In the genomic region with DNA sequence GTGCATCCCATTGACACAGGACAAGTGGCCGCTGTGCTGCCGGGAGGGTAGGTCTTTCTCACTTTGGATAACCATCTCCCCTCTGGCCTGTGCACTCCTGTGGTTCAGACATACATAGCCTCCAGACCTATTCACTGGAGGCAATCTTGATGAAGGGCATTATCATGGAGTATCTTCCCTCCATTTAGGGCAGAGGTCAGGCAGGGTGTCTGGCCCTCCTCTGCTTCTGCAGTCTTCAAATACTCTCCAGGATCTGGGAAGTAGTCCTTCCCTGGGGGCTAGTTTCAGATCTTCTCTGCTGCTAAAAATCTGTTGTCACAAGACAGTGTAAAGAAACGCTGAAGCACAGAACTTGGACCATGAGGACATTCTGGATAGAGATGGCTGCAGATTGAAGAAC, we compare ENCODE assay signal across 20 mouse cellular contexts. TPM values are rescaled to one million over a fixed set of nuclear protein-coding genes. Genes with fewer than 3 reads are reported as not detected.
DNase-seq lines count a peak whose midpoint lies in the region; ATAC-seq and TF ChIP-seq lines count a peak whose summit lies in the region.
"Had no signal": no experiment of that assay in that cellular context is flagged by ENCODE, and none has a peak within 500 bp of the region (broad histone marks: within the 10 kb centered on the region; RNA-seq: fewer than 3 reads in every experiment).

No protein-coding gene starts in this region.

- H3K27me3 ChIP-seq in heart, embryonic 11.5 days (ENCODE audit: control insufficient read depth, insufficient read depth, low read length) = no peaks in the 10 kb centered on the region
- no peaks in the 10 kb centered on the region for H3K27me3 ChIP-seq in liver, adult 2 months (ENCODE audit: control insufficient read depth, insufficient read depth, low read length)
- H3K27me3 ChIP-seq in heart, embryonic 14.5 days (ENCODE audit: control insufficient read depth, insufficient read depth, low read length) = no peaks in the 10 kb centered on the region
- no peaks in the 10 kb centered on the region for H3K27me3 ChIP-seq in midbrain, embryonic 13.5 days
- H3K27me3 ChIP-seq: embryonic facial prominence, embryonic 13.5 days; hindbrain, embryonic 13.5 days; limb, embryonic 15.5 days; neural tube, embryonic 15.5 days; Patski had no signal

- H3K4me2 ChIP-seq in heart, embryonic 11.5 days = no peak overlapping the region
- no peak overlapping the region for H3K4me2 ChIP-seq in heart, embryonic 14.5 days (ENCODE audit: low read length)
- H3K4me2 ChIP-seq in midbrain, embryonic 13.5 days (replicated peaks) = no peak overlapping the region
- H3K4me2 ChIP-seq: embryonic facial prominence, embryonic 13.5 days; hindbrain, embryonic 13.5 days; limb, embryonic 15.5 days; neural tube, embryonic 15.5 days had no signal

- H3K9me3 ChIP-seq in heart, embryonic 11.5 days (replicated peaks; ENCODE audit: control insufficient read depth, low read length) = no peaks in the 10 kb centered on the region
- H3K9me3 ChIP-seq in heart, embryonic 14.5 days (ENCODE audit: control insufficient read depth, low read length) = no peaks in the 10 kb centered on the region
- no peaks in the 10 kb centered on the region for H3K9me3 ChIP-seq in midbrain, embryonic 13.5 days
- H3K9me3 ChIP-seq: embryonic facial prominence, embryonic 13.5 days; hindbrain, embryonic 13.5 days; limb, embryonic 15.5 days; neural tube, embryonic 15.5 days had no signal

- H3K27ac ChIP-seq in heart, embryonic 11.5 days (ENCODE audit: low read depth, low read length) = peak overlapping the region; percentile 96
- peak overlapping the region; percentile 22 for H3K27ac ChIP-seq in liver, adult 2 months (replicated peaks; ENCODE audit: insufficient read depth, low read depth, low read length)
- H3K27ac ChIP-seq in bone marrow macrophage, adult 2 months (ENCODE audit: insufficient read depth, low read depth, low read length) = peak overlapping the region; percentile 68
- peak overlapping the region; percentile 88 to 97 for H3K27ac ChIP-seq in heart, embryonic 14.5 days (replicated peaks in 1 of 2; ENCODE audit: control insufficient read depth in 1 of 2, insufficient read depth in 1 of 2, low read depth in 2 of 2, low read length in 2 of 2)
- no peak overlapping the region for H3K27ac ChIP-seq in midbrain, embryonic 13.5 days
- H3K27ac ChIP-seq: embryonic facial prominence, embryonic 13.5 days; hindbrain, embryonic 13.5 days; limb, embryonic 15.5 days; macrophage; neural tube, embryonic 15.5 days had no signal

- ATAC-seq in heart, embryonic 11.5 days (replicated peaks; ENCODE audit: insufficient number of reproducible peaks, low FRiP score, low TSS enrichment) = no peak
- no peak for ATAC-seq in heart, embryonic 14.5 days (ENCODE audit: insufficient number of reproducible peaks, insufficient read depth, low FRiP score, low read depth)
- ATAC-seq in midbrain, embryonic 13.5 days = no peak
- ATAC-seq: Patski had no signal

- 62% methylated on average over 3 of the region's 3 CpGs for WGBS in heart, embryonic 11.5 days (ENCODE audit: insufficient replicate concordance)
- 74% methylated on average over 3 of the region's 3 CpGs for WGBS in liver, adult 2 months
- 69% methylated on average over 3 of the region's 3 CpGs for WGBS in heart, embryonic 14.5 days
- 92% methylated on average over 3 of the region's 3 CpGs for WGBS in midbrain, embryonic 13.5 days

- no peak overlapping the region for H3K9ac ChIP-seq in heart, embryonic 11.5 days (ENCODE audit: low read depth, low read length)
- no peak overlapping the region for H3K9ac ChIP-seq in liver, adult 2 months (ENCODE audit: low read depth, low read length)
- no peak overlapping the region for H3K9ac ChIP-seq in heart, embryonic 14.5 days (ENCODE audit: low read length)
- no peak overlapping the region for H3K9ac ChIP-seq in midbrain, embryonic 13.5 days (replicated peaks)
- H3K9ac ChIP-seq: embryonic facial prominence, embryonic 13.5 days; hindbrain, embryonic 13.5 days; limb, embryonic 15.5 days; neural tube, embryonic 15.5 days had no signal

- TF ChIP-seq POLR2A in liver, adult 2 months (IDR thresholded peaks at IDR 0.05; ENCODE audit: extremely low read depth, insufficient read depth, low read length) = no peak
- TF ChIP-seq POLR2A in bone marrow macrophage, adult 2 months (IDR thresholded peaks at IDR 0.05; ENCODE audit: borderline replicate concordance, low read depth, low read length) = no peak

- H3K79me2 ChIP-seq in liver, adult 2 months (ENCODE audit: control insufficient read depth, insufficient read depth, low read length) = no peaks in the 10 kb centered on the region

- DNase-seq in heart, postnatal 36 days = no peak
- no peak for DNase-seq in liver, adult 2 months (ENCODE audit: extremely low read depth, low read depth, low spot score)
- no peak for DNase-seq in liver
- DNase-seq in left cerebral cortex, postnatal 14 days (ENCODE audit: low spot score in 2 of 2) = no peak
- DNase-seq: adrenal gland, postnatal 25 days; cerebellum, adult 9-10 months; gastrocnemius, postnatal 36 days; midbrain, embryonic 14.5 days; thymus, postnatal 25 days had no signal

- no peaks in the 10 kb centered on the region for H3K36me3 ChIP-seq in heart, embryonic 11.5 days (ENCODE audit: control insufficient read depth, insufficient read depth, low read length)
- H3K36me3 ChIP-seq in liver, adult 2 months (ENCODE audit: control insufficient read depth, insufficient read depth, low read length) = no peaks in the 10 kb centered on the region
- H3K36me3 ChIP-seq in heart, embryonic 14.5 days (ENCODE audit: control insufficient read depth, insufficient read depth, low read length) = no peaks in the 10 kb centered on the region
- H3K36me3 ChIP-seq in midbrain, embryonic 13.5 days = no peaks in the 10 kb centered on the region
- H3K36me3 ChIP-seq: embryonic facial prominence, embryonic 13.5 days; hindbrain, embryonic 13.5 days; limb, embryonic 15.5 days; neural tube, embryonic 15.5 days had no signal

- peaks cover 79% of the 10 kb centered on the region for H3K4me1 ChIP-seq in heart, embryonic 11.5 days (ENCODE audit: control insufficient read depth, insufficient read depth, low read length)
- peaks cover 8% of the 10 kb centered on the region for H3K4me1 ChIP-seq in liver, adult 2 months (ENCODE audit: control insufficient read depth, insufficient read depth, low read length)
- H3K4me1 ChIP-seq in bone marrow macrophage, adult 2 months (ENCODE audit: control insufficient read depth, insufficient read depth, low read length) = peaks cover 42% of the 10 kb centered on the region
- H3K4me1 ChIP-seq in heart, embryonic 14.5 days (ENCODE audit: control insufficient read depth in 2 of 2, insufficient read depth in 2 of 2, low read length in 2 of 2) = peaks cover 76 to 85% of the 10 kb centered on the region in 2 experiments
- H3K4me1 ChIP-seq in midbrain, embryonic 13.5 days (replicated peaks) = peaks cover 36% of the 10 kb centered on the region

- intact Hi-C loops in heart, postnatal 36 days (cut with DNase I) = loop anchor here (2.0 to 5.0 kb wide), 2 partner anchors 75 to 114 kb away; no protein-coding TSS in a partner anchor
- intact Hi-C loops in left cerebral cortex, postnatal 14 days (cut with DNase I) = no loop called here

- no peak for TF ChIP-seq CTCF in liver, adult 2 months (IDR thresholded peaks at IDR 0.05; ENCODE audit: low read depth, low read length)
- no peak for TF ChIP-seq CTCF in bone marrow macrophage, adult 2 months (IDR thresholded peaks at IDR 0.05; ENCODE audit: low read depth, low read length)

- H3K4me3 ChIP-seq in heart, embryonic 11.5 days (ENCODE audit: low read depth, low read length) = no peak overlapping the region
- H3K4me3 ChIP-seq in liver, adult 2 months (ENCODE audit: insufficient read depth, low read depth, low read length) = no peak overlapping the region
- no peak overlapping the region for H3K4me3 ChIP-seq in bone marrow macrophage, adult 2 months (ENCODE audit: insufficient read depth, low read length)
- H3K4me3 ChIP-seq in heart, embryonic 14.5 days (ENCODE audit: control insufficient read depth in 1 of 2, insufficient read depth in 1 of 2, low read depth in 1 of 2, low read length in 2 of 2) = no peak overlapping the region
- no peak overlapping the region for H3K4me3 ChIP-seq in midbrain, embryonic 13.5 days (replicated peaks)
- H3K4me3 ChIP-seq: embryonic facial prominence, embryonic 13.5 days; hindbrain, embryonic 13.5 days; limb, embryonic 15.5 days; myocyte; neural tube, embryonic 15.5 days had no signal

RNA-seq across cellular contexts. Expression of a gene that starts 22.8 kb away (rescaled TPM):
- polyA plus RNA-seq in heart, embryonic 11.5 days (2014; fragmentation: Nextera tagmentation; extraction: Ambion mirVana) = 69.8 and 74.4 TPM in 2 replicates
- total RNA-seq in heart, postnatal 36 days (2021) = 100 to 1,000 TPM; 273 to 286 TPM
- 8.8 and 10.5 TPM in 2 replicates for total RNA-seq in liver, adult 2 months (2014; rRNA removed)
- 7.9 and 8.4 TPM in 2 replicates for polyA plus RNA-seq in liver, adult 2 months (2012; rRNA removed)
- 16.2 and 17.8 TPM in 2 replicates for polyA plus RNA-seq in bone marrow macrophage, adult 2 months (2012; ENCODE audit: insufficient read depth, insufficient read length, missing spikeins)
- 89.9 and 93.9 TPM in 2 replicates for polyA plus RNA-seq in heart, embryonic 14.5 days (2014; fragmentation: Nextera tagmentation; extraction: Ambion mirVana)
- 10 to 100 TPM; 48.2 to 49.4 TPM for total RNA-seq in left cerebral cortex, postnatal 14 days (2021)
- 10.0 and 14.3 TPM in 2 replicates for polyA plus RNA-seq in midbrain, embryonic 13.5 days (2015; fragmentation: Nextera tagmentation; extraction: Ambion mirVana)
